Mouse (Mus musculus) liver, postnatal 0 days (tissue): Measurements from ENCODE around the gene Bfsp2. TPM values are rescaled to one million over a fixed set of nuclear protein-coding genes. Genes with fewer than 3 reads are reported as not detected.

ENCODE experiments used
- ATAC-seq: fragments of 200-750 bp; cut with Nextera tagmentation; 2 replicates; pipeline ENCODE4 v1.8.0; 2017; ENCODE audit warnings: mild to moderate bottlenecking, moderate library complexity
- DNase-seq: peaks from one replicate; pipeline ENCODE4 v3.0.0-alpha.2; 2016
- H3K27ac ChIP-seq: fragments of 300-500 bp; sonication (generic); 2 replicates; pipeline ENCODE4 v1.5.1; 2014; ENCODE audit warnings: antibody characterized with exemption, moderate library complexity, mild to moderate bottlenecking, low read depth
- H3K27me3 ChIP-seq: fragments of 300-500 bp; sonication (generic); 2 replicates; pipeline ENCODE4 v1.6.1; 2014; ENCODE audit warnings: low read length, control low read depth, mixed read lengths; ENCODE audit not compliant: insufficient read depth
- H3K36me3 ChIP-seq: fragments of 300-500 bp; sonication (generic); replicated peaks from 2 replicates; pipeline ENCODE4 v1.6.1; 2014; ENCODE audit warnings: mild to moderate bottlenecking, control low read depth, low read length, moderate library complexity, mixed read lengths; ENCODE audit not compliant: insufficient read depth
- H3K4me1 ChIP-seq: fragments of 300-500 bp; sonication (generic); 2 replicates; pipeline ENCODE4 v1.6.1; 2014; ENCODE audit warnings: antibody characterized with exemption, mild to moderate bottlenecking, control low read depth; ENCODE audit not compliant: insufficient read depth
- H3K4me2 ChIP-seq: fragments of 300-500 bp; sonication (generic); 2 replicates; pipeline ENCODE4 v1.6.1; 2014; ENCODE audit warnings: low read depth, mild to moderate bottlenecking, low read length, moderate library complexity, mixed read lengths
- H3K4me3 ChIP-seq: fragments of 300-500 bp; sonication (generic); 2 replicates; pipeline ENCODE4 v1.5.1; 2014; ENCODE audit warnings: low read depth, low read length
- H3K9ac ChIP-seq: fragments of 300-500 bp; sonication (generic); replicated peaks from 2 replicates; pipeline ENCODE4 v1.6.1; 2014; ENCODE audit warnings: mild to moderate bottlenecking, moderate library complexity
- H3K9me3 ChIP-seq: fragments of 300-500 bp; sonication (generic); 2 replicates; pipeline ENCODE4 v1.6.1; 2016; ENCODE audit warnings: mild to moderate bottlenecking, control low read depth, low read length, mixed read lengths
- CTCF ChIP-seq: sonication (generic); IDR thresholded peaks from 2 replicates; pipeline ENCODE4 v1.5.1; 2016; ENCODE audit warnings: antibody characterized with exemption, low read depth
- EP300 ChIP-seq: IDR thresholded peaks from 2 replicates; pipeline ENCODE4 v1.6.1; 2016; ENCODE audit warnings: antibody characterized with exemption, low read depth, mild to moderate bottlenecking
- WGBS: fragments of 180-500 bp; shearing (Covaris S2); extraction: QIAGEN DNeasy Blood & Tissue Kit; methylation state at CpG from one replicate; pipeline ENCODE4 v1.1.7; 2014; ENCODE audit not compliant: insufficient replicate concordance; 5-methylcytosine and 5-hydroxymethylcytosine counted together
- polyA plus RNA-seq: library from polyadenylated mRNA; unstranded; fragments of >200 nt; fragmentation: Nextera tagmentation; extraction: Ambion mirVana; gene quantifications from 2 replicates; pipeline ENCODE4 v1.2.1, GENCODE M21; 2015

Gene Bfsp2
- polyA plus RNA-seq, 1 experiment from 2014 or later = 5.5 TPM

GRCm38 (mm10) chr9:103512257-103512656 is 32.0 kb upstream of the Bfsp2 start:
- H3K9me3 ChIP-seq = no peaks in the 10 kb centered on the region
- no peaks in the 10 kb centered on the region for H3K27me3 ChIP-seq
- H3K4me3 ChIP-seq = no peak overlapping the region
- DNase-seq = no peak
- TF ChIP-seq EP300 (no peak), CTCF (no peak)
- H3K27ac ChIP-seq = no peak overlapping the region
- H3K9ac ChIP-seq = no peak overlapping the region
- ATAC-seq = no peak
- H3K4me2 ChIP-seq = no peak overlapping the region
- WGBS = 75% methylated on average over 6 of the region's 6 CpGs
- H3K36me3 ChIP-seq = no peaks in the 10 kb centered on the region
- peaks cover 3% of the 10 kb centered on the region; the same call in 1 of the 2 replicates for H3K4me1 ChIP-seq

- H3K4me2 ChIP-seq = peak overlapping the region; percentile 37; the same call in 1 of the 2 replicates
- no peak overlapping the region for H3K9ac ChIP-seq
- peak; percentile 92 for ATAC-seq
- H3K27ac ChIP-seq = peak overlapping the region; percentile 58
- H3K4me3 ChIP-seq = no peak overlapping the region
- peak; percentile 70 for DNase-seq
- TF ChIP-seq CTCF (no peak), EP300 (no peak)
- H3K36me3 ChIP-seq = no peaks in the 10 kb centered on the region
- 58% methylated on average over 7 of the region's 7 CpGs for WGBS
- H3K27me3 ChIP-seq = no peaks in the 10 kb centered on the region
- H3K4me1 ChIP-seq = peaks cover 12% of the 10 kb centered on the region; the same call in 1 of the 2 replicates
- H3K9me3 ChIP-seq = no peaks in the 10 kb centered on the region
These were observed 26.9 kb upstream of the Bfsp2 start for GRCm38 (mm10) chr9:103506968-103507584.

- ATAC-seq (no peak), DNase-seq (no peak)
- H3K27me3 ChIP-seq = no peaks in the 10 kb centered on the region
- WGBS = 65% methylated on average over 5 of the region's 5 CpGs
- no peak overlapping the region for H3K4me3 ChIP-seq
- H3K9ac ChIP-seq = no peak overlapping the region
- H3K27ac ChIP-seq = no peak overlapping the region
- peaks cover 17% of the 10 kb centered on the region; the same call in 1 of the 2 replicates for H3K4me1 ChIP-seq
- H3K36me3 ChIP-seq = no peaks in the 10 kb centered on the region
- TF ChIP-seq CTCF (no peak), EP300 (no peak)
- no peaks in the 10 kb centered on the region for H3K9me3 ChIP-seq
- H3K4me2 ChIP-seq = no peak overlapping the region
These were observed 24.8 kb upstream of the Bfsp2 start for GRCm38 (mm10) chr9:103505067-103505466.

GRCm38 (mm10) chr9:103504646-103505045 is 24.4 kb upstream of the Bfsp2 start:
- H3K4me1 ChIP-seq = peaks cover 17% of the 10 kb centered on the region; the same call in 1 of the 2 replicates
- H3K27me3 ChIP-seq = no peaks in the 10 kb centered on the region
- DNase-seq (no peak), ATAC-seq (no peak)
- H3K27ac ChIP-seq = no peak overlapping the region
- H3K9me3 ChIP-seq = no peaks in the 10 kb centered on the region
- TF ChIP-seq CTCF = no peak
- no peak for TF ChIP-seq EP300
- H3K4me3 ChIP-seq = no peak overlapping the region
- no peaks in the 10 kb centered on the region for H3K36me3 ChIP-seq
- no peak overlapping the region for H3K4me2 ChIP-seq
- no peak overlapping the region for H3K9ac ChIP-seq
- 81% methylated on average over 1 of the region's 1 CpGs for WGBS

GRCm38 (mm10) chr9:103503586-103504298 is 23.5 kb upstream of the Bfsp2 start:
- H3K36me3 ChIP-seq = no peaks in the 10 kb centered on the region
- WGBS = 75% methylated on average over 3 of the region's 3 CpGs
- DNase-seq (no peak), ATAC-seq (no peak)
- TF ChIP-seq EP300 = no peak
- TF ChIP-seq CTCF = no peak
- peaks cover 17% of the 10 kb centered on the region; the same call in 1 of the 2 replicates for H3K4me1 ChIP-seq
- H3K4me2 ChIP-seq = no peak overlapping the region
- H3K27me3 ChIP-seq = no peaks in the 10 kb centered on the region
- H3K27ac ChIP-seq = no peak overlapping the region
- no peaks in the 10 kb centered on the region for H3K9me3 ChIP-seq
- H3K9ac ChIP-seq = no peak overlapping the region
- H3K4me3 ChIP-seq = no peak overlapping the region

- no peaks in the 10 kb centered on the region for H3K36me3 ChIP-seq
- ATAC-seq (no peak), DNase-seq (no peak)
- H3K9me3 ChIP-seq = no peaks in the 10 kb centered on the region
- no peaks in the 10 kb centered on the region for H3K27me3 ChIP-seq
- H3K4me2 ChIP-seq = no peak overlapping the region
- no peak overlapping the region for H3K27ac ChIP-seq
- no peak for TF ChIP-seq EP300
- TF ChIP-seq CTCF = no peak
- 87% methylated on average over 2 of the region's 2 CpGs for WGBS
- H3K4me1 ChIP-seq = peaks cover 15% of the 10 kb centered on the region; the same call in 1 of the 2 replicates
- no peak overlapping the region for H3K9ac ChIP-seq
- H3K4me3 ChIP-seq = no peak overlapping the region
These were observed 22.4 kb upstream of the Bfsp2 start for GRCm38 (mm10) chr9:103502655-103503054.
